Mouse (Mus musculus) intestine, embryonic 16.5 days (tissue): ENCODE data around the gene Sp9. TPM values are rescaled to one million over a fixed set of nuclear protein-coding genes. Genes with fewer than 3 reads are reported as not detected.

ENCODE experiments used
- ATAC-seq: fragments of 200-750 bp; cut with Nextera tagmentation; 2 replicates; pipeline ENCODE4 v1.8.0; 2017; ENCODE audit warnings: moderate TSS enrichment, moderate library complexity
- H3K27ac ChIP-seq: fragments of 300-500 bp; sonication (generic); 2 replicates; pipeline ENCODE4 v1.5.1; 2014; ENCODE audit warnings: mild to moderate bottlenecking, low read length
- H3K27me3 ChIP-seq: fragments of 300-500 bp; sonication (generic); replicated peaks from 2 replicates; pipeline ENCODE4 v1.6.1; 2014; ENCODE audit warnings: low read length, control low read depth, mixed read lengths; ENCODE audit not compliant: control insufficient read depth, insufficient read depth
- H3K36me3 ChIP-seq: fragments of 300-500 bp; sonication (generic); 2 replicates; pipeline ENCODE4 v1.6.1; 2014; ENCODE audit warnings: low read length, control low read depth; ENCODE audit not compliant: control insufficient read depth, insufficient read depth
- H3K4me1 ChIP-seq: fragments of 300-500 bp; sonication (generic); 2 replicates; pipeline ENCODE4 v1.6.1; 2014; ENCODE audit warnings: low read length, control low read depth, mixed read lengths; ENCODE audit not compliant: control insufficient read depth, insufficient read depth
- H3K4me2 ChIP-seq: fragments of 300-500 bp; sonication (generic); 2 replicates; pipeline ENCODE4 v1.6.1; 2014; ENCODE audit warnings: low read depth, low read length, control low read depth
- H3K4me3 ChIP-seq: fragments of 300-500 bp; sonication (generic); 2 replicates; pipeline ENCODE4 v1.5.1; 2014; ENCODE audit warnings: mild to moderate bottlenecking, low read length
- H3K9ac ChIP-seq: fragments of 300-500 bp; sonication (generic); 2 replicates; pipeline ENCODE4 v1.6.1; 2014; ENCODE audit warnings: low read depth, low read length
- H3K9me3 ChIP-seq: fragments of 300-500 bp; sonication (generic); 2 replicates; pipeline ENCODE4 v1.6.1; 2016; ENCODE audit warnings: low read length, control low read depth; ENCODE audit not compliant: control insufficient read depth
- WGBS: fragments of 180-500 bp; shearing (Covaris S2); extraction: QIAGEN DNeasy Blood & Tissue Kit; methylation state at CpG from one replicate; pipeline ENCODE4 v1.1.7; 2014; 5-methylcytosine and 5-hydroxymethylcytosine counted together
- polyA plus RNA-seq: library from polyadenylated mRNA; unstranded; fragments of >200 nt; fragmentation: Nextera tagmentation; extraction: Ambion mirVana; gene quantifications from 2 replicates; pipeline ENCODE4 v1.2.1, GENCODE M21; 2015

The Sp9 gene
- polyA plus RNA-seq, 1 experiment from 2014 or later = not detected

DNA sequence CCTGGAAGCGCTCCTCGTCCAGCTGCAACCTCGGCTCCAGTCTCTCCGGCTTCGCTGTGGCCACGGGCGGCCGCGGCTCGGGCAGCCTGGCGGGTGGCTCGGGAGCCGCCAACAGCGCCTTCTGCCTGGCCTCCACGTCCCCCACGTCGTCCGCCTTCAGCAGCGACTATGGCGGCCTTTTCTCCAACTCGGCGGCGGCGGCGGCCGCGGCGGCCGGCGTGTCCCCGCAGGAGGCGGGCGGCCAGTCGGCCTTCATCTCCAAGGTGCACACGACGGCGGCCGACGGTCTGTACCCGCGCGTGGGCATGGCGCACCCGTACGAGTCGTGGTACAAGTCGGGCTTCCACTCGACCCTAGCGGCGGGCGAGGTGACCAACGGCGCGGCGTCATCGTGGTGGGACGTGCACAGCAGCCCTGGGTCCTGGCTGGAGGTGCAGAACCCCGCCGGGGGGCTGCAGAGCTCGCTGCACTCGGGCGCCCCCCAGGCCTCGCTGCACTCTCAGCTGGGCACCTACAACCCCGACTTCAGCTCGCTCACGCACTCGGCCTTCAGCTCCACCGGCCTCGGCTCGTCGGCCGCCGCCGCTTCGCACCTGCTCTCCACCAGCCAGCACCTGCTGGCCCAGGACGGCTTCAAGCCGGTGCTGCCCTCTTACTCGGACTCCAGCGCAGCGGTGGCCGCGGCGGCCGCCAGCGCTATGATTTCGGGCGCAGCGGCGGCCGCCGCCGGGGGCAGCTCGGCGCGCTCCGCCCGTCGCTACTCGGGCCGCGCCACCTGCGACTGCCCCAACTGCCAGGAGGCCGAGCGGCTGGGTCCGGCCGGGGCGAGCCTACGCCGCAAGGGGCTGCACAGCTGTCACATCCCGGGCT, 1.8 kb downstream of the Sp9 start:
- Histone ChIP-seq H3K9me3 (no peaks in the 10 kb centered on the region), H3K36me3 (no peaks in the 10 kb centered on the region), H3K27me3 (peaks cover 69% of the 10 kb centered on the region), H3K4me2 (peak overlapping the region; percentile 69), H3K4me3 (peak overlapping the region; percentile 42), H3K27ac (no peak overlapping the region), H3K9ac (peak overlapping the region; percentile 19), H3K4me1 (peaks cover 33% of the 10 kb centered on the region)
- under 1% methylated on average over 106 of the region's 110 CpGs for WGBS
- peak; percentile 46 for ATAC-seq

DNA sequence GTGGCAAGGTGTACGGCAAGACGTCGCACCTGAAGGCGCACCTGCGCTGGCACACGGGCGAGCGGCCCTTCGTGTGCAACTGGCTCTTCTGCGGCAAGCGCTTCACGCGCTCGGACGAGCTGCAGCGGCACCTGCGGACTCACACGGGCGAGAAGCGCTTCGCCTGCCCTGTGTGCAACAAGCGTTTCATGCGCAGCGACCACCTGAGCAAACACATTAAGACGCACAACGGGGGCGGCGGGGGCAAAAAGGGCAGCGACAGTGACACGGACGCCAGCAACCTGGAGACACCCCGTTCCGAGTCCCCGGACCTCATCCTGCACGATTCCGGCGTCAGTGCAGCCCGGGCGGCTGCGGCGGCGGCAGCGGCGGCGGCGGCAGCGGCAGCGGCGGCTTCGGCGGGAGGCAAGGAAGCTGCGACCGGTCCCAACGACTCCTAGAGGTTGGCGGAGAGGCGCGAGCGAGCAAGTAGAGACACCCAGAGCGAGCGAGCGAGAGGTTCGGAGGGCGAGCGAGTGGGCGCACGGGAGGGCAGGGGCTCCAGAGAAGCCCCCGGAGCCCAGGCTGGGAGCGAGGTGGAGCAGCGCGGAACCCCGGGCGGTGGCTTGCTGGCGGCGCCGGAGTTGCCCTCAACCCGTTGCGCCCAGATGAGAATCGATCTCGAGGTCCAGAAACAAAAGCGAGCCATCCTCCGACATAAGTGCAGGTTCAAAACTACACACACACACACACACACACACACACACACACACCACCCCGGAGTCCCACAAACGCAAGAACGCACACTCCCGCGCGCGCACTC, 2.6 kb downstream of the Sp9 start:
- H3K9me3 ChIP-seq = no peaks in the 10 kb centered on the region
- peak; percentile 61 for ATAC-seq
- H3K9ac ChIP-seq = 0 out of 2 replicates have a peak overlapping the region, but pooled peaks have one; percentile 29
- H3K27me3 ChIP-seq = peaks cover 74% of the 10 kb centered on the region
- WGBS = under 1% methylated on average over 88 of the region's 88 CpGs
- H3K27ac ChIP-seq = no peak overlapping the region
- no peaks in the 10 kb centered on the region for H3K36me3 ChIP-seq
- peaks cover 39% of the 10 kb centered on the region for H3K4me1 ChIP-seq
- H3K4me2 ChIP-seq = peak overlapping the region; percentile 69
- peak overlapping the region; percentile 42 for H3K4me3 ChIP-seq

DNA sequence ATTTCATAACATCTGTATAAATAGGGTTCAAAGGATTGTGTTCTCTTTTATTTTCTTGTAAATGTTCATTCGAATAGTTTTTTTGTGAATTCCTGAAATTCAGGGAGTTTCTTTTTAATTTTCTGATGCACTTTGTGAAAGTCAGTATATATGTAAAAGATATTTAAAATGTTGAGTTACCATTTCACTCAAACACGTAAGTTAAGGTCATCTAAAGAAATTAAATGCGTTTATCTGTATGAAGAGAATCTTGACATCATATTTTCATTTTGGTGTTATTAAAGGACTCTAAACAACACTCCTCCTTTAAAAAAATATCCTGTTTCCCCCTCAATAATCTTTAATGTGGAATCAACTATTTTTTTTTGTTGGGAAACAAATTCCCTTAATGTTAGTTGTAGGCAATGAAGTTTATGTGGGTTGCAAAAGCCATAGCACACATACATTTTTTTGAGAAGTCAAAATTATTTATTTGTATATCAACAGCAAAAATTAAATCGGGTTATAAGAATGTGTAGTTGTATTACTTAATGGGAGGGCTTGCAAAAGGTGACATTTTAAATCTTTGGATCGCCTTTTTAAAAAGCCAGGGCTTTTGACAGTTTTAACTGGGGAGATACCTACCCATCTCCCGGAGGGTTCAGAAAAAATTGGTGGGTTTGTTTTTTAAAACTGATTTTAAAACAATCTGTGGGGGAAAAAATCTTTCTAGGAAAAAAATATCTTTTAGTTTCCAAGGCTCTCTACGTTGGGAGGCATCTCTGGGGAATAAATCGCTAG, 3.7 kb downstream of the Sp9 start:
- 13% methylated on average over 8 of the region's 8 CpGs for WGBS

GRCm38 (mm10) chr2:73276141-73276571, 4.4 kb downstream of the Sp9 start:
- ATAC-seq = no peak
- 3% methylated on average over 6 of the region's 6 CpGs for WGBS
- Histone ChIP-seq H3K9me3 (no peaks in the 10 kb centered on the region), H3K27ac (no peak overlapping the region), H3K4me3 (no peak overlapping the region), H3K4me2 (no peak overlapping the region), H3K9ac (no peak overlapping the region), H3K36me3 (no peaks in the 10 kb centered on the region), H3K27me3 (peaks cover 68% of the 10 kb centered on the region), H3K4me1 (peaks cover 46% of the 10 kb centered on the region)

More for the DNA sequence above, 3.7 kb downstream of the Sp9 start:
- no peak overlapping the region for H3K27ac ChIP-seq
- no peaks in the 10 kb centered on the region for H3K36me3 ChIP-seq
- H3K9me3 ChIP-seq = no peaks in the 10 kb centered on the region
- no peak overlapping the region for H3K9ac ChIP-seq
- H3K4me1 ChIP-seq = peaks cover 42% of the 10 kb centered on the region
- H3K4me2 ChIP-seq = no peak overlapping the region
- H3K27me3 ChIP-seq = peaks cover 68% of the 10 kb centered on the region
- no peak for ATAC-seq
- no peak overlapping the region for H3K4me3 ChIP-seq

GRCm38 (mm10) chr2:73277021-73277708, 5.4 kb downstream of the Sp9 start:
- H3K9ac ChIP-seq = no peak overlapping the region
- H3K4me3 ChIP-seq = no peak overlapping the region
- peaks cover 67% of the 10 kb centered on the region for H3K27me3 ChIP-seq
- H3K4me1 ChIP-seq = peaks cover 43% of the 10 kb centered on the region
- no peaks in the 10 kb centered on the region for H3K36me3 ChIP-seq
- no peaks in the 10 kb centered on the region for H3K9me3 ChIP-seq
- no peak overlapping the region for H3K27ac ChIP-seq
- H3K4me2 ChIP-seq = no peak overlapping the region
- no peak for ATAC-seq
- WGBS = 3% methylated on average over 38 of the region's 38 CpGs

DNA sequence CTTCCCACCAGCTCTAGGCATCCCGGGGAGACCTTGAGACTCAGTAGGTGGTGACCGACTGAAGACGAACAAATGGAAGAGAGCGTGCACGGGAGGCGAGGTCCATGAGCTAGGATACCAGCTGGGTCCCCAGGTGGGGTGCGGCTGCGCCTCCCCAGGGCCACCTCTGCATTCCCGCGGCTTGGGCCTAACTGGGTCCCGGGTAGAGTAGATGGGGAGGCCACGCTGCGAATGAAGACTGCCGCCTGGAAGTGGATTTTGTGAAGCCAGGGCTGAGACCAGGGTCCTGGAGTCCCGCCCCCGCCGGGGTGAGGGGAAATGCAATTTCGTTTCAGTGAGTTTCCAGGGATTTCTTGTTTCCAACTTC, 6.0 kb downstream of the Sp9 start:
- H3K27ac ChIP-seq = no peak overlapping the region
- peaks cover 38% of the 10 kb centered on the region for H3K4me1 ChIP-seq
- H3K4me2 ChIP-seq = no peak overlapping the region
- H3K27me3 ChIP-seq = peaks cover 63% of the 10 kb centered on the region
- no peak overlapping the region for H3K9ac ChIP-seq
- no peaks in the 10 kb centered on the region for H3K9me3 ChIP-seq
- WGBS = 2% methylated on average over 18 of the region's 18 CpGs
- no peaks in the 10 kb centered on the region for H3K36me3 ChIP-seq
- ATAC-seq = no peak
- H3K4me3 ChIP-seq = no peak overlapping the region

- Histone ChIP-seq H3K36me3 (no peaks in the 10 kb centered on the region), H3K4me2 (peak overlapping the region; percentile 32; the same call in 1 of the 2 replicates), H3K27ac (no peak overlapping the region), H3K4me1 (peaks cover 32% of the 10 kb centered on the region), H3K9me3 (no peaks in the 10 kb centered on the region), H3K27me3 (peaks cover 60% of the 10 kb centered on the region), H3K9ac (no peak overlapping the region), H3K4me3 (peak overlapping the region; percentile 22; the same call in 1 of the 2 replicates)
- 2% methylated on average over 20 of the region's 20 CpGs for WGBS
- peak; percentile 73 for ATAC-seq
Measured at GRCm38 (mm10) chr2:73278131-73278854, 6.6 kb downstream of the Sp9 start.

GRCm38 (mm10) chr2:73278869-73279268, 7.1 kb downstream of the Sp9 start:
- peaks cover 54% of the 10 kb centered on the region for H3K27me3 ChIP-seq
- peak; percentile 42; the same call in 1 of the 2 replicates for ATAC-seq
- no peak overlapping the region for H3K27ac ChIP-seq
- H3K36me3 ChIP-seq = no peaks in the 10 kb centered on the region
- peaks cover 27% of the 10 kb centered on the region for H3K4me1 ChIP-seq
- peak overlapping the region; percentile 32; the same call in 1 of the 2 replicates for H3K4me2 ChIP-seq
- 3% methylated on average over 17 of the region's 17 CpGs for WGBS
- no peak overlapping the region for H3K9ac ChIP-seq
- no peaks in the 10 kb centered on the region for H3K9me3 ChIP-seq
- H3K4me3 ChIP-seq = peak overlapping the region; percentile 22
